Comparison of ENCODE assay signal across 8 mouse cellular contexts in genomic region chr2:80580311-80580961, GRCm38 (mm10). TPM values are rescaled to one million over a fixed set of nuclear protein-coding genes. Genes with fewer than 3 reads are reported as not detected.
DNase-seq lines count a peak whose midpoint lies in the region; ATAC-seq lines count a peak whose summit lies in the region.

No protein-coding gene starts in this region.

- H3K4me2 ChIP-seq in embryonic facial prominence, embryonic 11.5 days (ENCODE audit: low read depth, low read length), result peak overlapping the region; percentile 52
- peak overlapping the region; percentile 40 for H3K4me2 ChIP-seq in hindbrain, embryonic 11.5 days (replicated peaks; ENCODE audit: low read depth, low read length)
- H3K4me2 ChIP-seq in liver, embryonic 13.5 days, result peak overlapping the region; percentile 86
- peak overlapping the region; percentile 73 for H3K4me2 ChIP-seq in neural tube, embryonic 11.5 days (ENCODE audit: low read depth)

- no peaks in the 10 kb centered on the region for H3K27me3 ChIP-seq in embryonic facial prominence, embryonic 11.5 days (ENCODE audit: control insufficient read depth, insufficient read depth, low read length)
- no peaks in the 10 kb centered on the region for H3K27me3 ChIP-seq in hindbrain, embryonic 11.5 days (ENCODE audit: control insufficient read depth, insufficient read depth, low read length)
- H3K27me3 ChIP-seq in liver, embryonic 13.5 days, result peaks cover 29% of the 10 kb centered on the region
- no peaks in the 10 kb centered on the region for H3K27me3 ChIP-seq in neural tube, embryonic 11.5 days (ENCODE audit: control insufficient read depth, insufficient read depth, low read length)

- under 1% methylated on average over 50 of the region's 65 CpGs for WGBS in embryonic facial prominence, embryonic 11.5 days
- WGBS in hindbrain, embryonic 11.5 days, result under 1% methylated on average over 40 of the region's 65 CpGs
- under 1% methylated on average over 61 of the region's 65 CpGs for WGBS in liver, embryonic 13.5 days (ENCODE audit: insufficient replicate concordance)
- under 1% methylated on average over 43 of the region's 65 CpGs for WGBS in neural tube, embryonic 11.5 days

- peak; percentile 60 for ATAC-seq in embryonic facial prominence, embryonic 11.5 days (replicated peaks; ENCODE audit: insufficient number of reproducible peaks, low FRiP score, low TSS enrichment, low read depth)
- ATAC-seq in hindbrain, embryonic 11.5 days (ENCODE audit: low FRiP score), result peak; percentile 75
- peak; percentile 79 for ATAC-seq in liver, embryonic 13.5 days (ENCODE audit: low read depth)
- peak; percentile 69 for ATAC-seq in neural tube, embryonic 11.5 days (ENCODE audit: insufficient read depth, low FRiP score, low TSS enrichment)

- no peaks in the 10 kb centered on the region for H3K4me1 ChIP-seq in embryonic facial prominence, embryonic 11.5 days (ENCODE audit: control insufficient read depth, insufficient read depth, low read length)
- H3K4me1 ChIP-seq in hindbrain, embryonic 11.5 days (replicated peaks; ENCODE audit: control insufficient read depth, insufficient read depth, low read length), result no peaks in the 10 kb centered on the region
- peaks cover 21% of the 10 kb centered on the region for H3K4me1 ChIP-seq in liver, embryonic 13.5 days (replicated peaks)
- peaks cover 13% of the 10 kb centered on the region for H3K4me1 ChIP-seq in neural tube, embryonic 11.5 days (ENCODE audit: control insufficient read depth, insufficient read depth, low read length)

- DNase-seq in ovary, postnatal 14 days (ENCODE audit: low spot score), result peak; percentile 5
- no peak for DNase-seq in ovary, adult 18-20 months (ENCODE audit: low spot score)
- DNase-seq in adrenal gland, adult 18-20 months (ENCODE audit: low spot score in 2 of 2), result peak; percentile 55 to 63
- DNase-seq in embryonic facial prominence, embryonic 11.5 days (ENCODE audit: low spot score), result peak; percentile 49
- DNase-seq in hindbrain, embryonic 11.5 days (ENCODE audit: low spot score), result peak; percentile 72
- no peak for DNase-seq in liver, embryonic 13.5 days
- peak; percentile 70 for DNase-seq in neural tube, embryonic 11.5 days (ENCODE audit: low spot score)
- no peak for DNase-seq in gastrocnemius, postnatal 25 days

- peak overlapping the region; percentile 98 for H3K9ac ChIP-seq in embryonic facial prominence, embryonic 11.5 days (replicated peaks; ENCODE audit: low read length)
- peak overlapping the region; percentile 98 for H3K9ac ChIP-seq in hindbrain, embryonic 11.5 days (ENCODE audit: low read depth, low read length)
- peak overlapping the region; percentile 93 for H3K9ac ChIP-seq in liver, embryonic 13.5 days
- peak overlapping the region; percentile 99 for H3K9ac ChIP-seq in neural tube, embryonic 11.5 days (ENCODE audit: low read length)

- no peaks in the 10 kb centered on the region for H3K36me3 ChIP-seq in embryonic facial prominence, embryonic 11.5 days (replicated peaks; ENCODE audit: control insufficient read depth, insufficient read depth, low read depth, low read length)
- no peaks in the 10 kb centered on the region for H3K36me3 ChIP-seq in hindbrain, embryonic 11.5 days (ENCODE audit: control insufficient read depth, insufficient read depth, low read length)
- H3K36me3 ChIP-seq in liver, embryonic 13.5 days, result no peaks in the 10 kb centered on the region
- no peaks in the 10 kb centered on the region for H3K36me3 ChIP-seq in neural tube, embryonic 11.5 days (ENCODE audit: control insufficient read depth, insufficient read depth, low read length)

- H3K9me3 ChIP-seq in embryonic facial prominence, embryonic 11.5 days (replicated peaks; ENCODE audit: control insufficient read depth, low read length), result no peaks in the 10 kb centered on the region
- H3K9me3 ChIP-seq in hindbrain, embryonic 11.5 days (ENCODE audit: control insufficient read depth, low read length), result no peaks in the 10 kb centered on the region
- H3K9me3 ChIP-seq in liver, embryonic 13.5 days (replicated peaks), result no peaks in the 10 kb centered on the region
- no peaks in the 10 kb centered on the region for H3K9me3 ChIP-seq in neural tube, embryonic 11.5 days (ENCODE audit: control insufficient read depth, low read length)

- peak overlapping the region; percentile 95 for H3K27ac ChIP-seq in embryonic facial prominence, embryonic 11.5 days (replicated peaks; ENCODE audit: low read depth, low read length)
- peak overlapping the region; percentile 94 for H3K27ac ChIP-seq in hindbrain, embryonic 11.5 days (ENCODE audit: low read depth, low read length)
- H3K27ac ChIP-seq in liver, embryonic 13.5 days, result peak overlapping the region; percentile 92
- peak overlapping the region; percentile 97 for H3K27ac ChIP-seq in neural tube, embryonic 11.5 days (ENCODE audit: low read depth, low read length)

- peak overlapping the region; percentile 93 for H3K4me3 ChIP-seq in embryonic facial prominence, embryonic 11.5 days (ENCODE audit: low read depth, low read length)
- H3K4me3 ChIP-seq in hindbrain, embryonic 11.5 days (ENCODE audit: low read depth, low read length), result peak overlapping the region; percentile 88
- H3K4me3 ChIP-seq in liver, embryonic 13.5 days (replicated peaks), result peak overlapping the region; percentile 86
- peak overlapping the region; percentile 93 for H3K4me3 ChIP-seq in neural tube, embryonic 11.5 days (ENCODE audit: low read depth, low read length)

RNA-seq across cellular contexts. Expression of gene Nckap1, which starts 0.7 kb away (rescaled TPM):
- total RNA-seq in adrenal gland, adult 18-20 months (2021), result 100 to 1,000 TPM; 116 to 178 TPM
- 63.5 and 68.2 TPM in 2 replicates for polyA plus RNA-seq in embryonic facial prominence, embryonic 11.5 days (2014; fragmentation: Nextera tagmentation; extraction: Ambion mirVana)
- 70.3 and 71.2 TPM in 2 replicates for polyA plus RNA-seq in hindbrain, embryonic 11.5 days (2014; fragmentation: Nextera tagmentation; extraction: Ambion mirVana)
- polyA plus RNA-seq in liver, embryonic 13.5 days (2015; fragmentation: Nextera tagmentation; extraction: Ambion mirVana), result 14.7 and 18.2 TPM in 2 replicates
- 73.2 and 74.0 TPM in 2 replicates for polyA plus RNA-seq in neural tube, embryonic 11.5 days (2014; fragmentation: Nextera tagmentation; extraction: Ambion mirVana)
- total RNA-seq in gastrocnemius, postnatal 25 days (2021), result 10 to 100 TPM; 42.1 to 49.0 TPM

RNA-seq across cellular contexts. Expression of gene Dusp19, which starts 36.4 kb away (rescaled TPM):
- 10 to 100 TPM; 10.9 to 20.3 TPM for total RNA-seq in adrenal gland, adult 18-20 months (2021)
- 18.4 and 20.5 TPM in 2 replicates for polyA plus RNA-seq in embryonic facial prominence, embryonic 11.5 days (2014; fragmentation: Nextera tagmentation; extraction: Ambion mirVana)
- 19.8 and 20.2 TPM in 2 replicates for polyA plus RNA-seq in hindbrain, embryonic 11.5 days (2014; fragmentation: Nextera tagmentation; extraction: Ambion mirVana)
- polyA plus RNA-seq in liver, embryonic 13.5 days (2015; fragmentation: Nextera tagmentation; extraction: Ambion mirVana), result 7.3 and 7.4 TPM in 2 replicates
- 18.1 and 19.0 TPM in 2 replicates for polyA plus RNA-seq in neural tube, embryonic 11.5 days (2014; fragmentation: Nextera tagmentation; extraction: Ambion mirVana)
- 1 to 10 TPM; 8.5 TPM for total RNA-seq in gastrocnemius, postnatal 25 days (2021)

RNA-seq across cellular contexts. Expression of gene Nup35, which starts 36.6 kb away (rescaled TPM):
- total RNA-seq in adrenal gland, adult 18-20 months (2021), result 10 to 100 TPM; 16.5 to 27.4 TPM
- 67.0 and 68.2 TPM in 2 replicates for polyA plus RNA-seq in embryonic facial prominence, embryonic 11.5 days (2014; fragmentation: Nextera tagmentation; extraction: Ambion mirVana)
- polyA plus RNA-seq in hindbrain, embryonic 11.5 days (2014; fragmentation: Nextera tagmentation; extraction: Ambion mirVana), result 64.5 and 65.1 TPM in 2 replicates
- polyA plus RNA-seq in liver, embryonic 13.5 days (2015; fragmentation: Nextera tagmentation; extraction: Ambion mirVana), result 41.5 and 46.9 TPM in 2 replicates
- polyA plus RNA-seq in neural tube, embryonic 11.5 days (2014; fragmentation: Nextera tagmentation; extraction: Ambion mirVana), result 67.9 and 69.3 TPM in 2 replicates
- 1 to 10 TPM; 7.9 to 9.5 TPM for total RNA-seq in gastrocnemius, postnatal 25 days (2021)

Comparison
In these comparisons a context has a peak if more than half of its experiments do, and no peak if none do; other contexts are left out.
1. DNase-seq: peak in ovary, postnatal 14 days (single experiment), adrenal gland, adult 18-20 months (2 of 2), embryonic facial prominence, embryonic 11.5 days (single experiment), hindbrain, embryonic 11.5 days (single experiment) and neural tube, embryonic 11.5 days (single experiment); none in ovary, adult 18-20 months (single experiment), liver, embryonic 13.5 days (single experiment) and gastrocnemius, postnatal 25 days (single experiment).
2. Peak in every context shown above with its lines, with median percentiles within 50 percentile points of each other: ATAC-seq, H3K27ac ChIP-seq, H3K4me2 ChIP-seq, H3K4me3 ChIP-seq and H3K9ac ChIP-seq.